Mouse (Mus musculus) layer of hippocampus, postnatal 36 days (tissue): ENCODE data around the gene Tfdp1. TPM values are rescaled to one million over a fixed set of nuclear protein-coding genes. Genes with fewer than 3 reads are reported as not detected.
A peak's percentile ranks its signal among the peaks of the same experiment; 100 is the strongest.
"Not testable (repeated sequence)": the region's sequence is repeated elsewhere in the genome, so short reads cannot be mapped to it uniquely, and the experiment has no call there.

Source experiments
- DNase-seq, 2 experiments: peaks; one replicate each; pipeline ENCODE4 v3.0.0; 2022
- total RNA-seq, 2 experiments: library from RNA; stranded (reverse); gene quantifications; 2 replicates each; pipeline ENCODE4 v1.2.3; 2021

Tfdp1 gene
- 10 to 100 TPM; 65.6 to 82.5 TPM for total RNA-seq

- peak; percentile 81 to 83 for DNase-seq
Measured at GRCm38 (mm10) chr8:13338255-13338860, at the start of gene Tfdp1. Tfdp1 (plus strand) TSS chr8:13338751.

- peak; percentile 69 for DNase-seq
Measured at GRCm38 (mm10) chr8:13292364-13292763, 46.2 kb upstream of the Tfdp1 start.

- DNase-seq = no peak
Measured at GRCm38 (mm10) chr8:13293677-13294470, 44.7 kb upstream of the Tfdp1 start.

- DNase-seq = no peak
Measured at GRCm38 (mm10) chr8:13299571-13299970, 39.0 kb upstream of the Tfdp1 start.

GRCm38 (mm10) chr8:13301036-13301435 is 37.5 kb upstream of the Tfdp1 start:
- no peak for DNase-seq

GRCm38 (mm10) chr8:13305459-13305858 is 33.1 kb upstream of the Tfdp1 start:
- DNase-seq = peak in 1 of 2 experiments; percentile 4

- DNase-seq = no peak
Measured at GRCm38 (mm10) chr8:13305884-13306283, 32.7 kb upstream of the Tfdp1 start.

GRCm38 (mm10) chr8:13306309-13306909 is 32.1 kb upstream of the Tfdp1 start:
- no peak for DNase-seq

- DNase-seq = no peak
Measured at GRCm38 (mm10) chr8:13306916-13307315, 31.6 kb upstream of the Tfdp1 start.

- DNase-seq = no peak
Measured at GRCm38 (mm10) chr8:13314922-13315321, 23.6 kb upstream of the Tfdp1 start.

GRCm38 (mm10) chr8:13316671-13317070 is 21.9 kb upstream of the Tfdp1 start:
- DNase-seq = no peak

- DNase-seq = no peak
Measured at GRCm38 (mm10) chr8:13326598-13326997, 12.0 kb upstream of the Tfdp1 start.

GRCm38 (mm10) chr8:13334671-13335070 is 3.9 kb upstream of the Tfdp1 start:
- DNase-seq = no peak

GRCm38 (mm10) chr8:13337245-13337644 is 1.3 kb upstream of the Tfdp1 start:
- DNase-seq = not testable (repeated sequence)

GRCm38 (mm10) chr8:13337678-13338077 is 873 bp upstream of the Tfdp1 start:
- no peak for DNase-seq

GRCm38 (mm10) chr8:13338901-13339645 is 522 bp downstream of the Tfdp1 start:
- peak in 1 of 2 experiments; percentile 29 for DNase-seq

GRCm38 (mm10) chr8:13339646-13339990 is 1.1 kb downstream of the Tfdp1 start:
- no peak for DNase-seq

- DNase-seq = no peak
Measured at GRCm38 (mm10) chr8:13340650-13341049, 2.1 kb downstream of the Tfdp1 start.

- no peak for DNase-seq
Measured at GRCm38 (mm10) chr8:13342340-13342739, 3.8 kb downstream of the Tfdp1 start.

GRCm38 (mm10) chr8:13343134-13343533 is 4.6 kb downstream of the Tfdp1 start:
- DNase-seq = no peak

GRCm38 (mm10) chr8:13350052-13350451 is 11.5 kb downstream of the Tfdp1 start:
- no peak for DNase-seq

GRCm38 (mm10) chr8:13351593-13351992 is 13.0 kb downstream of the Tfdp1 start:
- no peak for DNase-seq

GRCm38 (mm10) chr8:13352601-13353000 is 14.1 kb downstream of the Tfdp1 start:
- no peak for DNase-seq
